Mouse (Mus musculus) olfactory bulb, adult 2 months (tissue): Measurements from ENCODE around the gene Med15.

Source experiments
- CTCF ChIP-seq: fragments of 200-500 bp; IDR thresholded peaks from 2 replicates; pipeline ENCODE4 v1.5.1; 2012; ENCODE audit warnings: low read depth, mild to moderate bottlenecking, low read length, moderate library complexity; ENCODE audit not compliant: insufficient read depth
- POLR2A ChIP-seq: fragments of 200-500 bp; IDR thresholded peaks from 2 replicates; pipeline ENCODE4 v1.6.1; 2012; ENCODE audit warnings: mild to moderate bottlenecking, low read depth, low read length, moderate library complexity; ENCODE audit not compliant: insufficient read depth

- TF ChIP-seq CTCF = no peak
- TF ChIP-seq POLR2A = no peak
Measured at GRCm38 (mm10) chr16:17736156-17736555, 3.5 kb upstream of the Med15 start.
